Mouse (Mus musculus) embryonic facial prominence, embryonic 13.5 days (tissue): ENCODE results near the gene Rtn4ip1. TPM values are rescaled to one million over a fixed set of nuclear protein-coding genes. Genes with fewer than 3 reads are reported as not detected.
A peak's percentile ranks its signal among the peaks of the same experiment; 100 is the strongest.

Experiments used
- ATAC-seq: fragments of 200-750 bp; cut with Nextera tagmentation; 2 replicates; pipeline ENCODE4 v1.8.0; 2017; ENCODE audit warnings: low read depth; ENCODE audit not compliant: insufficient number of reproducible peaks, insufficient read depth, low FRiP score, low TSS enrichment
- H3K27ac ChIP-seq: fragments of 300-500 bp; sonication (generic); 2 replicates; pipeline ENCODE4 v1.5.1; 2015; ENCODE audit warnings: moderate library complexity, mild to moderate bottlenecking, inconsistent platforms
- H3K27me3 ChIP-seq: fragments of 300-500 bp; sonication (generic); 2 replicates; pipeline ENCODE4 v1.6.1; 2015; ENCODE audit warnings: mild to moderate bottlenecking, inconsistent platforms
- H3K36me3 ChIP-seq: fragments of 300-500 bp; sonication (generic); 2 replicates; pipeline ENCODE4 v1.6.1; 2015; ENCODE audit warnings: mild to moderate bottlenecking, inconsistent platforms
- H3K4me1 ChIP-seq: fragments of 300-500 bp; sonication (generic); 2 replicates; pipeline ENCODE4 v1.6.1; 2015; ENCODE audit warnings: inconsistent platforms
- H3K4me2 ChIP-seq: fragments of 300-500 bp; sonication (generic); 2 replicates; pipeline ENCODE4 v1.6.1; 2015; ENCODE audit warnings: moderate library complexity, mild to moderate bottlenecking, inconsistent platforms
- H3K4me3 ChIP-seq: fragments of 300-500 bp; sonication (generic); 2 replicates; pipeline ENCODE4 v1.5.1; 2015; ENCODE audit warnings: mild to moderate bottlenecking, inconsistent platforms
- H3K9ac ChIP-seq: fragments of 300-500 bp; sonication (generic); 2 replicates; pipeline ENCODE4 v1.6.1; 2015; ENCODE audit warnings: mild to moderate bottlenecking, inconsistent platforms
- H3K9me3 ChIP-seq: fragments of 300-500 bp; sonication (generic); 2 replicates; pipeline ENCODE4 v1.6.1; 2016; ENCODE audit warnings: inconsistent platforms
- WGBS: fragments of 180-500 bp; shearing (Covaris S2); methylation state at CpG from one replicate; pipeline ENCODE4 v1.1.7; 2015; ENCODE audit warnings: mixed read lengths; 5-methylcytosine and 5-hydroxymethylcytosine counted together
- polyA plus RNA-seq: library from polyadenylated mRNA; unstranded; fragments of >200 nt; fragmentation: Nextera tagmentation; extraction: Ambion mirVana; gene quantifications from 2 replicates; pipeline ENCODE4 v1.2.1, GENCODE M21; 2015

Gene Rtn4ip1
- polyA plus RNA-seq = 15.3 and 16.9 TPM in 2 replicates

DNA sequence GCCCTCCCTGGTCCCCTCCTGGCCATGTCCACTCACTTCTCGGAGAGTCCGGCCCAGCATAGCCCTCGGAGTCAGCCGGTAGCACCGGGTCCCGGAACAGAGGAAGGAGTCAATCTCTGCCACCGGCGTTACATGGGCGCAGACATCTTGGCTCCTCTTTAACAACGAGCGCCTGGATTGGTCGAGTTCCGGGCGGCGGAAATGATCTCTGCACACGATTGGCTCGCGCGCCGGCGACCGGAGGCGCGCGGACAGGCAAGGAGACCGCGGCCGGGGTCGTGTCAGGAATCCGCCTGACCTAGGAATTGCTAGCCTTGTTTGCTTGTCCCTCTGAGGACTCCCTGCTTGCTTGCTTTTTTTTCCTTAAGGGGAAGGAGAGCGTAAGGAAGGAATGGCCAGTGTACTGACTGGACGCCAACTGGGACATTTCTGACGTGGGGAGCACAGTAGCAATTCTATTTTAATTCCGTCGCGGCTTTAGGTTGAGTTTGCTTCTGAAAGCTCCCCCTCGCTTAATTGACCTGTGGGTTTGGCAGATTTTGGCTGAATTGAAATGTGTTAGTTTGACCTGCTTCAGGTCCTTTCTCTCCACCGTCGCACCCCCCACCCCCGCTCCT is at the start of gene Rtn4ip1, which contains the start of gene Qrsl1:
Gene Rtn4ip1, plus strand, starts transcription at position 230 of the 617 bp plus-strand sequence.
Gene Qrsl1, minus strand, starts transcription at position 168 of the 617 bp plus-strand sequence.
- ATAC-seq = peak; percentile 95

DNA sequence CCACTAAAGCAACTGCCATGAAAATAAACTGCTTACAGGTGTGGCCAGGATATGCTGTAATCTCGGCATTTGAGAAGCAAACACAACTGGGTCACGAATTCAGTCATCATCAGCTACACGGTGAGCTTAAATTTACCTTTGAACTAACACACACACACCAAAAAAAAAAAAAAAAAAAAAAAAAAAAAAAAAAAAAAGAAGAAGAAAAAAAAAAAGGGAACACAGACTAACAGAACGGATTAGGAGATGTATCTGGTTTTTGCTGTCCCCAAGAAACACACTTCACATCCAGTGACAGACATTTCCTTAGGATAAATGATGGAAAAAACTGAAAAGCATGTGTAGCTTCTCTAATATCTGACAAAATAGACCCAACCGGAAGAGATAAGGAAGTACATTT is 49.7 kb upstream of the Rtn4ip1 start:
- Histone ChIP-seq H3K9ac (no peak overlapping the region), H3K9me3 (peaks cover 4% of the 10 kb centered on the region; the same call in 1 of the 2 replicates), H3K4me2 (no peak overlapping the region), H3K27me3 (no peaks in the 10 kb centered on the region), H3K36me3 (no peaks in the 10 kb centered on the region), H3K4me1 (no peaks in the 10 kb centered on the region), H3K27ac (no peak overlapping the region), H3K4me3 (no peak overlapping the region)
- 78% methylated on average over 5 of the region's 5 CpGs for WGBS
- ATAC-seq = no peak

More for the DNA sequence above, at the start of gene Rtn4ip1, which contains the start of gene Qrsl1:
- 1% methylated on average over 40 of the region's 40 CpGs for WGBS
- Histone ChIP-seq H3K27me3 (no peaks in the 10 kb centered on the region), H3K9me3 (no peaks in the 10 kb centered on the region), H3K36me3 (no peaks in the 10 kb centered on the region), H3K4me2 (peak within 1 kb of the TSS; percentile 77), H3K4me1 (peaks cover 9% of the 10 kb centered on the region), H3K4me3 (peak within 1 kb of the TSS; percentile 80), H3K27ac (peak within 1 kb of the TSS; percentile 62), H3K9ac (peak within 1 kb of the TSS; percentile 76)

DNA sequence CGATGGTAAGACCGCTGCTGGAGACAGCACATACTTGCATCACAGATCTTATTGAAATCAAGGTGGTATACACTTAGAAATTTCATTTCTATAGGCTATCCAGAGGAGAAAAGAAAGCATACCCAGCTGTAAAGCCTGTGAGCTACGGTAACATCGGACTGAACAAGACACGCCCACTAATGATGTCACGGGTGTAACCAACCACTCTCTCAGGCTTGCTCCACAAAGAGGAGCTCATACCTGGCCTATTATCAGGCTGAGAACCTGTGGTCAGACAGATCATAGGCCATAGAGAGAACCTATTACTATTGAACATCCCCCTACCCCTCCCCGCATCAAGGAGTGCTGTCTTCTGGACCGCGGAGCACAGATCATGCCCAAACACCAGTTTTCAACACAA is 45.7 kb upstream of the Rtn4ip1 start:
- Histone ChIP-seq H3K4me2 (no peak overlapping the region), H3K36me3 (no peaks in the 10 kb centered on the region), H3K9me3 (peaks cover 4% of the 10 kb centered on the region; the same call in 1 of the 2 replicates), H3K4me3 (no peak overlapping the region), H3K27me3 (no peaks in the 10 kb centered on the region), H3K27ac (no peak overlapping the region), H3K9ac (no peak overlapping the region), H3K4me1 (no peaks in the 10 kb centered on the region)
- WGBS = 89% methylated on average over 9 of the region's 9 CpGs
- ATAC-seq = no peak

DNA sequence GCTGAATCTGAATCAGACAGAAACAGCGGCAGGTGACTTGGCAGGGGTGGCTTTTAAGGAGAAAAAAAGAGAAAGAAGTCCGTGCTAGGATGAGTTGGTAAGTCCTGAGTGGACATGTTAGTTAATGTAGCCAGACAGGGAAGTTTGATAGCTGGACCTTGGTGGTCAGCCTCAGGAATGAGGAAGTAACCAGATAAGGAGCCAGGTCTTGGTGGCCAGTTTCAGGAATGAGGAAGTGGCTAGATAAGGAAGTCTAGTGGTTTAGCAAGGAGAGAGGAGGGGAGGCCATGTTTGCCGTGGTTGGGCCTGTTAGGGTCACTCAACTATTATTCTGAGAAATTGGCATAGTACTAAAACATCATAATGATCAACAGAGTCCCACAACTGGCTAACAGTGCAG is 45.3 kb upstream of the Rtn4ip1 start:
- H3K4me3 ChIP-seq = no peak overlapping the region
- ATAC-seq = no peak
- H3K27me3 ChIP-seq = no peaks in the 10 kb centered on the region
- no peak overlapping the region for H3K9ac ChIP-seq
- peaks cover 4% of the 10 kb centered on the region; the same call in 1 of the 2 replicates for H3K9me3 ChIP-seq
- WGBS = 85% methylated on average over 3 of the region's 3 CpGs
- H3K4me1 ChIP-seq = no peaks in the 10 kb centered on the region
- H3K36me3 ChIP-seq = no peaks in the 10 kb centered on the region
- H3K4me2 ChIP-seq = no peak overlapping the region
- H3K27ac ChIP-seq = no peak overlapping the region

DNA sequence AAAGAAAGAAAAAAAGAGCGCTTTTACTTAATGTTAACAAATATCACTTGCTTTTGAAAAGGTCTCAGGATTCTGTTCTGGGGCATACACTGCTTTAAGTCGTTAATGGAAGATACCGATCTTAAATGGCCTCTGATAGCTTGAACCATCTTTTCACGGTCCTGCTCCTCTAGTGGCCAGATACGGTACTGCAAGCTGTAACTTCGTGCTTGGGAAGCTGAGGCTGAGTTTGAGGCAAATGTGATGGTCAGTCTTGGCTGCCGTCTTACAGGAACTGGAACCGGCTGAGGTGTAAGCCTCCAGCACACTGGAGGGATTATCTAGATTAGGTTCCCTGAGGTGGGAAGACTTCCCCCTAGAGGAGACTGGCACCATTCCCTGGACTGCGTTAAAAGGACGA is 30.9 kb upstream of the Rtn4ip1 start:
- H3K27ac ChIP-seq = no peak overlapping the region
- no peak overlapping the region for H3K9ac ChIP-seq
- WGBS = 71% methylated on average over 10 of the region's 10 CpGs
- no peak overlapping the region for H3K4me3 ChIP-seq
- ATAC-seq = no peak
- H3K4me2 ChIP-seq = no peak overlapping the region
- no peaks in the 10 kb centered on the region for H3K9me3 ChIP-seq
- peaks cover 3% of the 10 kb centered on the region; the same call in 1 of the 2 replicates for H3K36me3 ChIP-seq
- H3K27me3 ChIP-seq = no peaks in the 10 kb centered on the region
- no peaks in the 10 kb centered on the region for H3K4me1 ChIP-seq

DNA sequence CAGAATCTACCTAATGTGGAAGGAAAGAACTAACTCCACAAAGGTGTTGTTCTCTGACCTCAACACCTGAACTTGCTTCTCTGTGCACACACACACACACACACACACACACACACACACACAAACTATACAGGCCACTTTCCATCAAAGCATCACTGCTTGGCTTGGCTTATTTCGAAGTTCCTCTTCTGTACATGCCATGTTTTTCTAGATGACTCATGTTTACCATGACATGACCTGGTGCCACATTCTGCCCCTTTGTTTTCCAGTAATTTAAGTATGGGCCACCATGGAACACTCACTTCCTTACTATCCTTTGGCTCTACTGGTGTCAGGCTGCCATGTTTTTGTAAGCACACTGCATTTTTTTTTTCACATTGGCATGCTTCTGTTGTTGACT is 30.1 kb upstream of the Rtn4ip1 start:
- Histone ChIP-seq H3K27ac (no peak overlapping the region), H3K4me3 (no peak overlapping the region), H3K36me3 (peaks cover 5% of the 10 kb centered on the region; the same call in 1 of the 2 replicates), H3K4me2 (no peak overlapping the region), H3K27me3 (no peaks in the 10 kb centered on the region), H3K9ac (no peak overlapping the region), H3K4me1 (no peaks in the 10 kb centered on the region), H3K9me3 (no peaks in the 10 kb centered on the region)
- WGBS = 95% methylated on average over 1 of the region's 1 CpGs
- no peak for ATAC-seq

DNA sequence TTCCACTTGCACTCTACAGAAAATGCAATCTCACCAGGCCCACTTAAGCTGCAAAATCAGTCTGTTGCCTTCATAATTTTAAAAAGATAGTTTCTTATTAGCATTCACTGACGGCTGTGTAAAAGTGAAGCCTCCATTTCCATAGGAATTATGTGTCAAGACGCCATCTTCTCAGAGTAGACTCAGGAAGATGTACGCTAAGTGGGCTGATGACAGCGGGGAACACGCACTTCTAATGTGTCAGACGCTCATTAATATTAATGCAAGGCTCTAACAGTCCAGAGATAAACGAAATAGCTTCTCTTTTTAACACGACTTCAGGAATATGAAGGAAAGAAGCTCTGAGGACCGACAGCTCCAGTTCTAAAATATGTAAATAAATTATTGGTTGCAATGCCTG is 13.9 kb upstream of the Rtn4ip1 start:
- Histone ChIP-seq H3K4me2 (no peak overlapping the region), H3K4me3 (no peak overlapping the region), H3K36me3 (peaks cover 44% of the 10 kb centered on the region), H3K9me3 (no peaks in the 10 kb centered on the region), H3K4me1 (no peaks in the 10 kb centered on the region), H3K27ac (no peak overlapping the region), H3K27me3 (no peaks in the 10 kb centered on the region), H3K9ac (no peak overlapping the region)
- no peak for ATAC-seq
- WGBS = 93% methylated on average over 9 of the region's 9 CpGs

DNA sequence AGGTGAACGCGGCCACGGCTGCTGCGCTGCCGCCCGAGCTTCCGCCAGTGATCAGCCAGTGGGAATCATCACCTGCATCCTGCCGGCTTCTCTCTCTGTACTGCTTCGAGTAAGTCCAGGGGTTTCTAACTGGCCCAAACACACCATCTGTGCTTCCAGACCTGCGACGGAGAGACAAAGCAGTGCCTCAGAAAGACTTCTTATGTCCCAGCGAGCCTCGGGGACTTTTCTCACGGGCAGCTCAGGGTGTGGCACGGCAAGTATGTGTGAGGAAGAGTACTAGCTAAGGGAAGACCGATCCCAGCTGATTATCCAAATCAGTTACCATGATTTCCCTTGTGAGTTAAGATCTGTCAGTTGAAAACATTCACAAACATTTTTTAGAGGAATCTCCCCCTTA is 12.6 kb upstream of the Rtn4ip1 start:
- Histone ChIP-seq H3K4me1 (no peaks in the 10 kb centered on the region), H3K4me2 (no peak overlapping the region), H3K4me3 (no peak overlapping the region), H3K27ac (no peak overlapping the region), H3K36me3 (peaks cover 57% of the 10 kb centered on the region), H3K9ac (no peak overlapping the region), H3K27me3 (no peaks in the 10 kb centered on the region), H3K9me3 (no peaks in the 10 kb centered on the region)
- WGBS = 91% methylated on average over 16 of the region's 16 CpGs
- ATAC-seq = no peak

DNA sequence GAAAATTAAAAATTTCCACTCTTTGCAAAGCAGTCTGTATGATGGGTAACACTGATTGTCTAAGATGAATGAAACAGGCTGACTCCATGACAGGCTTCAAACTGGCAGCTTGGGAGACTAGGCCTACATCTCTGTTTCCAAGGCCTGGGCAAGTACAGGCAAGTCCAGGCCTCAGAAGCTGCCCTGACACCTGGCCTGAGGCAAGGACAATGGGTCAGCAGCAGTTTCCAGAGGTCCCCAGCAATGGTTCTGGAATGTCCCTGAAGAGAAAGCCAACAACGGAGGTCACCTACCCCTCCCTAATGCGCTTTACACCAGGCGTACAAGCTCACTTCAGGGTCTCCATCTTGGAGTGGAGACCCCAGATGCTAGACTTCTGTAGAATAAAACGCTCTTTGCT is 8.6 kb upstream of the Rtn4ip1 start:
- H3K36me3 ChIP-seq = peaks cover 54% of the 10 kb centered on the region
- no peak for ATAC-seq
- H3K4me2 ChIP-seq = no peak overlapping the region
- H3K9me3 ChIP-seq = no peaks in the 10 kb centered on the region
- H3K9ac ChIP-seq = no peak overlapping the region
- 95% methylated on average over 4 of the region's 4 CpGs for WGBS
- no peaks in the 10 kb centered on the region for H3K27me3 ChIP-seq
- H3K4me1 ChIP-seq = no peaks in the 10 kb centered on the region
- H3K27ac ChIP-seq = no peak overlapping the region
- no peak overlapping the region for H3K4me3 ChIP-seq

DNA sequence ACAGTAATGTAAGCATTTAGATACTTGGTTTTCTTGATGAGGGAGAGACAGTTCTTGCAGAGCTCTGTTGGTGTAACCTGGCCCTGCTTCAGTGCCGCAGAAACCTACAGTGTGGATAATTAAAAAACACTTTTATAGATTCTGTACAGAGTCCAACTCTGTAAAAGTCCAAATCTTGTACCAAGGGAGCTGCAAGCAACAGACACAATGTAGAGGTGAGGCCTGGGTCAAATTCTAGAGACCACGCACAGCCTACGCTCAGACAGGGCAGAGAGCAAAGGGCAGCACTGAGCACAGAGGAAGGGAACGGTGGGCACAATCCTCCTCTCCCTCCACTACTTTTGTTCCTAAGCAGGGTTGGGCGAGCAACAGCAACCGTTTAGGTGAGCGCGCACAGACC is 5.5 kb upstream of the Rtn4ip1 start:
- Histone ChIP-seq H3K4me3 (no peak overlapping the region), H3K36me3 (peaks cover 36% of the 10 kb centered on the region), H3K9me3 (no peaks in the 10 kb centered on the region), H3K9ac (no peak overlapping the region), H3K27ac (no peak overlapping the region), H3K4me2 (no peak overlapping the region), H3K4me1 (peaks cover 3% of the 10 kb centered on the region; the same call in 1 of the 2 replicates), H3K27me3 (no peaks in the 10 kb centered on the region)
- no peak for ATAC-seq
- 89% methylated on average over 8 of the region's 8 CpGs for WGBS

DNA sequence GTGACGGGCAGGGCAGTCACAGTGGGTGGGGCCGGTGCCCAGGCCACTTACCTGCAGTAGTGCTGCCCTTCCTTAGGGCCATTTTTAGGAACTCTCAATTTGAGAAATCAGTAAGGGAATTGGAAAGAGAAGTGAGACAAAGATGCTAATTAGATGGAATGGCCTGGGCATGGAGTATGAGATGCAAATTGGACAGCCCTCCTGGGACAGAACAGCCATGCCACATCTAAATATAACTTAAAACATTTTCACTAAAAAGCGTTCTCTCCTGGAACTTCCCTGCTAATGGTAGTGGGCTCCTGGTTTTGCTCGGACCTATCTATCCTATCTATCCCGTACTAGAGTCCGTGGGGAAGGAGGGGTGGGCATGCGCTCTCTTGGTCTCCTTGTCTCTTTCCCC is 3.3 kb upstream of the Rtn4ip1 start:
- Histone ChIP-seq H3K9ac (no peak overlapping the region), H3K27me3 (no peaks in the 10 kb centered on the region), H3K27ac (no peak overlapping the region), H3K36me3 (peaks cover 19% of the 10 kb centered on the region), H3K4me1 (peaks cover 9% of the 10 kb centered on the region), H3K4me3 (no peak overlapping the region), H3K4me2 (no peak overlapping the region), H3K9me3 (no peaks in the 10 kb centered on the region)
- ATAC-seq = no peak
- 91% methylated on average over 7 of the region's 7 CpGs for WGBS

DNA sequence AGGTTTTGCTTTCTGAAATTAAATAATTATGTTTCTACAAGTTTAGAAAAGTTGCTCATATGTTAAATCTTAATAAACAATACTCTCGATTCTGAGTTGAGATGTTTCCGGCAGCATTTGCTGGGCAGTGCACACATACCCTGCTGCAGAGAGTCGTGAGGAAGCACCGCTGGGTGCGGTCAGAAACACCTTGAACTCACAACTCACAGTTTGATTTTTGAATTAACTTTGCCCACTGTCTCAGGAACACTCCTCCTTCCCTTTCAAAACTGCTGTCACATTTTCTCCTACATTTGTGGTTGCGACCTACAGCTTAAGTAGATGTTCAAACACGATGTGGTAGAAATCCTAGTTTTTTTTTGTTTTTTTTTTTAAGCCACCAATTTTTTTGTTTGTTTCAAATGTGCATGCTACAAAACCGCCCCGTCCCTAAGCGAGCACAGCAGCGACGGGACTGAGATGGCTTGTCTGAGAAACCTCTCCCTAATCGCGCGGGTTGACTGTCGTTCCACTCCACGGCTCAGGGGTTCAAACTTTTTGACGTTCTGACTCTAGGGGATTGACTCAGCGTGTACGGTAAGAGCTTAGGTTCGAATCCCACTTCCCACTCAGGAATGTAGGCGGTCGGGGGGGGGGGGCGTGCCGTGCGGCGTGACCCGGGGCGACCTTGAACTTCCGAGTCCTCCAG is 580 bp upstream of the Rtn4ip1 start:
- peak overlapping the region; percentile 62; the same call in 1 of the 2 replicates for H3K27ac ChIP-seq
- peak overlapping the region; percentile 77 for H3K4me2 ChIP-seq
- H3K36me3 ChIP-seq = no peaks in the 10 kb centered on the region
- H3K4me3 ChIP-seq = peak overlapping the region; percentile 80
- peak overlapping the region; percentile 76 for H3K9ac ChIP-seq
- peaks cover 9% of the 10 kb centered on the region for H3K4me1 ChIP-seq
- no peaks in the 10 kb centered on the region for H3K27me3 ChIP-seq
- H3K9me3 ChIP-seq = no peaks in the 10 kb centered on the region
- no peak; the same call in 1 of the 2 replicates for ATAC-seq
- 7% methylated on average over 30 of the region's 30 CpGs for WGBS
